Mouse (Mus musculus) left cerebral cortex, postnatal 4 days (tissue): Measurements from ENCODE around the gene Tpmt. TPM values are rescaled to one million over a fixed set of nuclear protein-coding genes. Genes with fewer than 3 reads are reported as not detected.

Experiments used
- DNase-seq: peaks from one replicate; pipeline ENCODE4 v3.0.0-alpha.2; 2022
- intact Hi-C: fragments of 180-260 bp; cut with DNase I; formaldehyde crosslinking; loops from one replicate; pipeline ENCODE4 v1.15.1; 2025
- total RNA-seq, 2 experiments: library from RNA; stranded (reverse); gene quantifications; 2 replicates each; pipeline ENCODE4 v1.2.3; 2021

Tpmt gene
- 10 to 100 TPM; 11.8 to 14.8 TPM for total RNA-seq

- DNase-seq, result peak; percentile 29
- intact Hi-C loops, result no loop called here
These were observed at the start of gene Tpmt for GRCm38 (mm10) chr13:47044617-47044947. Gene Tpmt (minus strand): TSS chr13:47044737.

DNA sequence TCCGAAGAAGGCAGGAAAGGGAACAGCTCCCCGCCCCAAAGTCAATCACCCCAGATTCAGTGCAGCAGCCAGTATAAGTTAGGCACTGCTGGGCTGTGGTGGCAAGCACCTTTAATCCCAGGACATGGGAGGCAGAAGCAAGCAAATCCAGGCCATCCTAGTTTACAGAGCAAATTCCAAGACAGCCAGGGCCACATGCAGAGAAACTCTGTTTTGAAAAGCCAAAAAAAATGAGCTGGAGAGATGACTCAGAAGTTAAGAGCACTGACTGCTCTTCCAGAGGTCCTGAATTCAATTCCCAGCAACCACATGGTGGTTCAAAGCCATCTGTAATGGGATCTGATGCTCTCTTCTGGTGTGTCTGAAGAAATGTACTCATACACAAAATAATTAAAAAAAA, 49.3 kb upstream of the Tpmt start:
- intact Hi-C loops, result no loop called here
- DNase-seq, result no peak

DNA sequence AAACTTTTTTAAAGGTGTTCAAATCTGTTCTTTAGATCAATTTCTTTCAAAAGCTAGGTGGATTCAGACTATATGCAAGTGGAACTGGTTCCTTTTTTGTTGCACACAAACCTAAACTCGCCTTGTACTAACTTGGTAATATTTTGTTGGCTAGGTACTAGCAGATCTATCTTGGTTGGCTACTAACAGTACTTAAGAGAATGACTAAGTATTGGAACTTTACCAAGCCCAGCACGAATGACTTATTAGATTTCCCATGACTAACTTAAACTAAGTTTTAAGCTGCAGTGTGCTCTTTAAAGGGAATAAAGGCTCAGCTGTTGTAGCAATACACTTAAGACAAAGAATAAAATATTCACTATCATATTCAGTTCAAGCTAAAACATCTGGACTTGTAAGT, 44.7 kb upstream of the Tpmt start:
- intact Hi-C loops, result no loop called here
- no peak for DNase-seq

DNA sequence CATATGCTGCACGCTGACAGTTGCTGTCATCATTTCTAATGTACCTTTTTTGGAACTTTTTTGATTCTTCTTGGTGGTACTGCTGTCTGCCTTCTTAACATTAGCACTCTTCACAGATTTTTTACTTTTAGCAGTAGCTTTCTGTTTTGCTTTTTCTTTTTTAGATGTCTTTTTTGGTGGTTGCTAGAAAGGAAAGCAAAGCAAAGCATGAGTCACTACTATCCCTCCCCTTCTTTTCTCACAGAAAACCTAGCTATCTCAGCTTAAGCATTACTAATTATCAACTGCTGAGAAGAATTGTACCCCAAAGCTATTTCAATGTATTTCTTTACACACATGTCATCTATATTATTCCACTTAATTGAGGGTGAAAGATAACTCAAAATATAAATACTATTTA, 43.9 kb upstream of the Tpmt start:
- intact Hi-C loops, result no loop called here
- DNase-seq, result no peak

- intact Hi-C loops, result no loop called here
- no peak for DNase-seq
These were observed 36.5 kb upstream of the Tpmt start for GRCm38 (mm10) chr13:47080905-47081505.

DNA sequence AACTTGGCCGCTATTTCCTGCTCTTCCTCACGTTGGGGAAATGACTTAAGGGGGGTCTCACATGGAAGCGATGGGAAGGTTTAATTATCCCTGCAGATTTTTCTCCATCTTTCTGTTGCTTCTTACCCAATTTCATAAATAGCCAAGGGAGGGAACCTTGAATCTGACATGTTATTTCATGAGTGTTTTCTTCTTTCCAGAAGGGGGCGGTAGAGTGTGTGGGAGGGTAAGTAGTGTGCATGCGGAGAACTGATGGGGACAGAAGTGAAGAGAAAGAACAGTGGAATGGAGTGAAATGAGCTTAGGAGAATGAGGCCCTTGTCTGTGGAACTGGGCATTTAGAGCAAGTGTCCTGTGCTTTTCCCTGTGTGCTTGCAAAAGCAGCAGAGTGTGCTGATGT, 34.3 kb upstream of the Tpmt start:
- intact Hi-C loops, result no loop called here

DNA sequence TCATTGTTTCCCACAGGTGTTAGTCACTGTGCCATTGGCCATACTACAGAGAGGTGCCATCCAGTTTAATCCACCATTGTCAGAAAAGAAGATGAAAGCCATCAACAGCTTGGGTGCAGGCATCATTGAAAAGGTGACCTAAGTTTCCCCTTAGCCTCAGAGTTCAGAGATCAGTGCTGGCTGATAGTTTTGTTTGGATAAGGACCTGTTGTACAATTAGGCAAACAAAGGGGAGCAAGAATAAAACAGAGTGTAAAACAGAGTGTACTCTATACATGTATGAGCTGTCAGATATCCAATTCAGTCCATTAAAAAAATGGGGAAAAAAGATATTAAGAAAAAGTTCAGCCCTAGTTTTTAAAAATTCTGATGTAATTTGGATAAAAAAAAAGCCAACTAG, 32.8 kb upstream of the Tpmt start:
- intact Hi-C loops, result no loop called here
- DNase-seq, result no peak

More for the DNA sequence above, 34.3 kb upstream of the Tpmt start:
- DNase-seq, result no peak

DNA sequence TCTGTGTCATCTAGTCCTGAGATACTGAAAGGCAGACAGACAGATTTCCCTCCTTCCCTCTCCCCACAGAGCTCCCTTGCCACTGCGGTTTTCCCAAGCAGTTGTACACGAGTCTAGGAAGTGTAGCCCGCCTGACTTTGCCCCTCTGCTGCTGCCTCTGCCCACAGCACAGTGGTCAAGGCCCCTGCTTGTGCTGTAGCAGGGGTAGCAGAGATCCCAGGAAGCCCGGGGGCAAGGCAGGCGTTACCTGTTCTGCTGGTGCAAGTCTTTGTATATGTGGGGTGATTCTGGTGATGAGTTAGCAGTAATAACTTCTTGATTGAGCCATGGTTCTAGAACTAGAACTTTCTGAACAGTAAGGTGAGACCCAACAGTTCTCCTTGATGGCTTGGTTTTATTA, 31.6 kb upstream of the Tpmt start:
- no peak for DNase-seq
- intact Hi-C loops, result no loop called here

- DNase-seq, result no peak
- intact Hi-C loops, result no loop called here
These were observed 27.9 kb upstream of the Tpmt start for GRCm38 (mm10) chr13:47072484-47072883.

DNA sequence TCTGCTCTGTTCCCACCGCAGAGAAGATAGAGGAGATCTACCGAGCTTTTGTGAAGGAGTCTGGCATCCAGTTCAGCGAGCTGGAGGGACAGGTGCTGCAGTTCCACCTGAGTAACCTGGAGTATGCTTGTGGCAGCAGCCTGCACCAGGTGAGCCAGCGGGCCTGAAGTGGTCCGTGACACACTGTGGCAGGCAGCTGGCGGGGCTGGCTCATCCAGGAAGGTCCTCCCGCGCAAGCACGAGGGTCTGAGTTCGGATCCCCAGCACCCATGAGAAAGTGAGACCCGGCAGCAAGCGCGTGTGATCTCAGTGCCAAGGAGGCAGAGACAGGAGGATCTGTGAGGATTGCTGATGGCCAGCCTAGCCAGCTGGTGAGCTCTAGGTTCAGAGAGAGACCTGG, 27.3 kb upstream of the Tpmt start:
- intact Hi-C loops, result no loop called here
- DNase-seq, result no peak

GRCm38 (mm10) chr13:47070329-47071080, 26.0 kb upstream of the Tpmt start:
- intact Hi-C loops, result no loop called here
- DNase-seq, result no peak

DNA sequence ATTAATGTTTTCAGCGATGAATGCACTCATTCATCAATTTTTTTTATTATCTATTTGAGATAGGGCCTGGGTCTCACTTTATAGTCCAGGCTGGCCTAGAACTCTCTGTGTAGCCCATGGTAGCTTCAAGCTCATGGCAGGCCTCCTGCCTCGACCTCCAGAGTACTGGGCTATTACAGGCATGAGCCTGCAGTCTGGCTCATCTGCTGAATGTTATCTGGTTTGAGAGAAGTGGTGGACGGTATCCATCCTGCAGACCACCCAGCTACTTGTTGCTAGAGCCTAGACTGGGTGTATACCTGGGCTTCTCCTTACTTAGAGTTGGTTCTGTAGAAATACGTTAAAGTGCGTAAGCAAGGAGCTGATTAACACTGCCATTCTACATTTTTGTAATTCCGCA, 22.5 kb upstream of the Tpmt start:
- intact Hi-C loops, result no loop called here

DNA sequence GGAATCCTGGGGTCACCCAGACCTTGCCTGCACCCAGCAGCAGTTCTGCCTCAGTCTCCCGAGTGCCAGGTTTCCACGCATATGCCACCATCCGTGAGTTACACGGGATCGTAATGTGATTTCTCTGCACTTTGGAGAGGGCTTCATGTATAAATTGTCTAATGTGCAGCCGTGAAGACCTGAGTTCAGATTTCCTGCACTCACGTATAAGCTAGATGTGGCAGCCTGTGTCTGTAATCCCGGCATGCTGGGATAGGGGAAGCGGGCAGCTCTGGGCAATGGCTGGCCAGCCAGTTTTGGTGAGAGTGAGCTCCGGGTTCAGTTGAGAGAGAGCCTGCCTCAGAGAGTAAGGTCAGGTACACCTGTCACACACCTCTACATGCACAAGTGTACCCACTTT, 22.0 kb upstream of the Tpmt start:
- DNase-seq, result no peak
- intact Hi-C loops, result no loop called here

More for the DNA sequence above, 22.5 kb upstream of the Tpmt start:
- DNase-seq, result no peak

DNA sequence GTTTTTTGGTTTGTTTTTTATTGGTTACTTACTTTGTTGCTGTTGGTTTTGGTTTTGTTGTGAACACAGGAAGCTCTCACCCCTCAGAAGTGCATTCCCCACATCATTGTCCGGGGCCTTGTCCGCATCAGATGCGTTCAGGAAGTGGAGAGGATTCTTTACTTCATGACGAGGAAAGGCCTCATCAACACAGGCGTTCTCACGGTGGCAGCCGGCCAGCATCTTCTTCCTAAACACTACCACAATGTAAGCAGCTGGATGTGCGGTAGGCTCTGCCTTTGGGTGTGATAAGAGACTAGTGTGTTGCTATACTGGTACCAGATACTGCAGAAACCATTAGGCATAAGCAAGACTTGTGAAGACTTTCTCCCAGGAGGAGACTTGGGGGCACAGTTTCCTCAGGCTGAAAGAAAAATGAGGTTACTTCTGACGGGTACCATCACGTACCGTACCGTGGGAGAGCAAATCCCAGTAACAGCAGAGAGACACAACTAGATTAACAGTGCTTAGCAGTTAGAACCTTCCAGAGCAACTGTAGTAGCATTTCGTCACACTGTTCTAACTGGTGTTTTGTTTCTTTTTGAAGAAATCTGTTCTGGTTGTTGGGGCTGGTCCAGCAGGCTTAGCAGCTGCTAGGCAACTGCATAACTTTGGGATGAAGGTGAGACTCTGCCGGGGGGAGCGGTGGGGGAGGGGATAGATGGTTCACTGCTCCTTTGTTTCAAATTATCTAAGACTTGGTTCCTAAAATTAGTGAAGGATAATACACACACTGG, 19.6 kb upstream of the Tpmt start:
- intact Hi-C loops, result no loop called here
- no peak for DNase-seq

- intact Hi-C loops, result no loop called here
- no peak for DNase-seq
These were observed 18.2 kb upstream of the Tpmt start for GRCm38 (mm10) chr13:47062756-47063155.

- no peak for DNase-seq
- intact Hi-C loops, result no loop called here
These were observed 12.2 kb upstream of the Tpmt start for GRCm38 (mm10) chr13:47056781-47057180.

- intact Hi-C loops, result no loop called here
- no peak for DNase-seq
These were observed 11.6 kb upstream of the Tpmt start for GRCm38 (mm10) chr13:47056126-47056525.

DNA sequence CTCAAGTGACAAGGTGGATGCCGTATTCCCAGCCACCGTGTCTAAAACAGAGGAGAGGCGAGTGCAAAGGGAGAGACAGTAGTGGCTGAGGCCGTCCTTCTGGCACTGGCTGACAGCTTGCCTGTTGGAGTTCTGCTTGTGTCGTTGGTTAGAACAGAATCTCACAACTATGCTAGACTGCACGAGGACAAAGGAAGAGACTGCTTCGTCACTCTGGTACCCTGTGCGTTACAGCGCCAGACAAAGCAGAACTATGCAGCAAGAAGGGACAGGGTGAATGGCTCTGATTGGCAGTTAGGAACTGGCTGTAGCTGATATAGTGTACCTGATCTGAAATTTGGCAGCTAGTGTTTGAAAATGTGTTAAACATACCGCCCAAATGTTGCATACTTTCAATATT, 9.4 kb upstream of the Tpmt start:
- DNase-seq, result no peak
- intact Hi-C loops, result no loop called here

DNA sequence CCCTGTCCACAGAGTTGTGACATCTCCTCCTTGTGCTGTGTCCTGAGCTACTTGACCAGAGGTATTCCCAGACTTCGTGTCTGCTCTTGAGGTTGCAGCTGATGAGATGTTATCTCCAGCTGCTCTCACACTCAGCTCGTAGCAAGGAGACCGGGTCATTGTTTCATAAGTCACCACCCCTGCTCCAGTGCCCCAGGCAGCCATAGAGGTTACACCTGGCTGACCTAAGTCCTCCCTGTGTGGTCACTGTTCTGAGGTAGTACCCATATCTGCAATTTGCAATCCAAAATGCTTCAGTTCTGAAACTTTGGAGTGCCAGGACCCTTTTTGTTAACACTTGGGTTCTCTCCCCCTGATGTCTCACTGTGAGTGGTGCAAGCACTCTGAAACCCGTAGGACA, 5.5 kb upstream of the Tpmt start:
- no peak for DNase-seq

DNA sequence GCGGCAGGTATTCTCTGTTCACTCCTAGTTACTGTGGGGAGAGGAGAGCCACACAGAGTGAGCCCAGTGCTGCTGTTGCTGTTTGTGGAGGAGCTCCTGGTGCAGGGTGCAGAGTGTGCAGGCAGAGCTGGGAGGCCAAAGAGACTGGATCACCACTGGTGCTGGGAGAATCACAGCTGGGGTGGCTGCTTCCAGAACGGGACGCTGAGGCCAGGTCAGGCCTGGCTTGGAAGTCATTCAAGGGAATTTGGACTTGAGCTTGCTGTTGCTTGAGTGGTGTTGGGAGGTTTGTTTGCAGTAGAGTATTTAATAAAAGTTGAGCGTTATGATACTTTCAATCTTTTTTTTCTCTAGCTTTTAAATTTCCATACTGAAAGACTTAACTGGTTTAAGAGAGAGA, 3.5 kb upstream of the Tpmt start:
- DNase-seq, result no peak
- intact Hi-C loops, result no loop called here

More for the DNA sequence above, 5.5 kb upstream of the Tpmt start:
- intact Hi-C loops, result no loop called here

- DNase-seq, result peak; percentile 25
- intact Hi-C loops, result no loop called here
These were observed 512 bp downstream of the Tpmt start for GRCm38 (mm10) chr13:47043833-47044616.
